Mouse (Mus musculus) hindbrain, embryonic 13.5 days (tissue): Measurements from ENCODE around the gene Bcl6b. TPM values are rescaled to one million over a fixed set of nuclear protein-coding genes. Genes with fewer than 3 reads are reported as not detected.

Experiments
- ATAC-seq: fragments of 200-750 bp; cut with Nextera tagmentation; 2 replicates; pipeline ENCODE4 v1.8.0; 2017; ENCODE audit warnings: moderate TSS enrichment; ENCODE audit not compliant: low FRiP score
- H3K27ac ChIP-seq: fragments of 300-500 bp; sonication (generic); 2 replicates; pipeline ENCODE4 v1.5.1; 2015; ENCODE audit warnings: inconsistent platforms, mild to moderate bottlenecking, moderate library complexity
- H3K27me3 ChIP-seq: fragments of 300-500 bp; sonication (generic); 2 replicates; pipeline ENCODE4 v1.6.1; 2015; ENCODE audit warnings: mild to moderate bottlenecking, inconsistent platforms
- H3K36me3 ChIP-seq: fragments of 300-500 bp; sonication (generic); 2 replicates; pipeline ENCODE4 v1.6.1; 2015; ENCODE audit warnings: mild to moderate bottlenecking, inconsistent platforms
- H3K4me1 ChIP-seq: fragments of 300-500 bp; sonication (generic); replicated peaks from 2 replicates; pipeline ENCODE4 v1.6.1; 2015; ENCODE audit warnings: inconsistent platforms
- H3K4me2 ChIP-seq: fragments of 300-500 bp; sonication (generic); 2 replicates; pipeline ENCODE4 v1.6.1; 2015; ENCODE audit warnings: inconsistent platforms, mild to moderate bottlenecking, moderate library complexity
- H3K4me3 ChIP-seq: fragments of 300-500 bp; sonication (generic); 2 replicates; pipeline ENCODE4 v1.5.1; 2015; ENCODE audit warnings: mild to moderate bottlenecking, inconsistent platforms
- H3K9ac ChIP-seq: fragments of 300-500 bp; sonication (generic); 2 replicates; pipeline ENCODE4 v1.6.1; 2015; ENCODE audit warnings: mild to moderate bottlenecking, inconsistent platforms
- H3K9me3 ChIP-seq: fragments of 300-500 bp; sonication (generic); 2 replicates; pipeline ENCODE4 v1.6.1; 2016; ENCODE audit warnings: inconsistent platforms
- WGBS: fragments of 180-500 bp; shearing (Covaris S2); methylation state at CpG from one replicate; pipeline ENCODE4 v1.1.7; 2015; 5-methylcytosine and 5-hydroxymethylcytosine counted together
- polyA plus RNA-seq: library from polyadenylated mRNA; unstranded; fragments of >200 nt; fragmentation: Nextera tagmentation; extraction: Ambion mirVana; gene quantifications from 2 replicates; pipeline ENCODE4 v1.2.1, GENCODE M21; 2015

Gene Bcl6b
- polyA plus RNA-seq, 1 experiment from 2014 or later, result 5.5 TPM

- no peak; the same call in 1 of the 2 replicates for ATAC-seq
- Histone ChIP-seq H3K36me3 (no peaks in the 10 kb centered on the region), H3K27me3 (peaks cover 80% of the 10 kb centered on the region), H3K9me3 (no peaks in the 10 kb centered on the region), H3K27ac (no peak overlapping the region), H3K4me2 (peak overlapping the region; percentile 51), H3K4me3 (peak overlapping the region; percentile 29), H3K9ac (peak overlapping the region; percentile 55; the same call in 1 of the 2 replicates), H3K4me1 (peaks cover 51% of the 10 kb centered on the region)
- under 1% methylated on average over 19 of the region's 19 CpGs for WGBS
Observed at GRCm38 (mm10) chr11:70228828-70229227, 770 bp downstream of the Bcl6b start.

- Histone ChIP-seq H3K4me2 (peak overlapping the region; percentile 51; the same call in 1 of the 2 replicates), H3K9me3 (no peaks in the 10 kb centered on the region), H3K27ac (no peak overlapping the region), H3K4me3 (no peak overlapping the region), H3K4me1 (peaks cover 45% of the 10 kb centered on the region), H3K36me3 (no peaks in the 10 kb centered on the region), H3K27me3 (peaks cover 85% of the 10 kb centered on the region), H3K9ac (0 out of 2 replicates have a peak overlapping the region, but pooled peaks have one; percentile 55)
- ATAC-seq, result no peak
- 89% methylated on average over 4 of the region's 4 CpGs for WGBS
Observed at GRCm38 (mm10) chr11:70227661-70228245, 1.8 kb downstream of the Bcl6b start.

GRCm38 (mm10) chr11:70227126-70227525 lies 2.5 kb downstream of the Bcl6b start:
- Histone ChIP-seq H3K4me3 (peak overlapping the region; percentile 26), H3K4me1 (peaks cover 43% of the 10 kb centered on the region), H3K27me3 (peaks cover 85% of the 10 kb centered on the region), H3K27ac (no peak overlapping the region), H3K9ac (peak overlapping the region; percentile 59; the same call in 1 of the 2 replicates), H3K36me3 (no peaks in the 10 kb centered on the region), H3K9me3 (no peaks in the 10 kb centered on the region), H3K4me2 (peak overlapping the region; percentile 51)
- 37% methylated on average over 5 of the region's 5 CpGs for WGBS
- ATAC-seq, result no peak

GRCm38 (mm10) chr11:70226602-70226890 lies 3.1 kb downstream of the Bcl6b start:
- peaks cover 48% of the 10 kb centered on the region for H3K4me1 ChIP-seq
- H3K9me3 ChIP-seq, result no peaks in the 10 kb centered on the region
- H3K27ac ChIP-seq, result no peak overlapping the region
- H3K4me3 ChIP-seq, result peak overlapping the region; percentile 26
- H3K9ac ChIP-seq, result peak overlapping the region; percentile 59
- no peaks in the 10 kb centered on the region for H3K36me3 ChIP-seq
- H3K27me3 ChIP-seq, result peaks cover 81% of the 10 kb centered on the region
- 10% methylated on average over 18 of the region's 18 CpGs for WGBS
- no peak for ATAC-seq
- peak overlapping the region; percentile 50 for H3K4me2 ChIP-seq

GRCm38 (mm10) chr11:70225798-70226601 lies 3.6 kb downstream of the Bcl6b start:
- Histone ChIP-seq H3K9ac (peak overlapping the region; percentile 59), H3K27me3 (peaks cover 76% of the 10 kb centered on the region), H3K4me3 (peak overlapping the region; percentile 26), H3K36me3 (no peaks in the 10 kb centered on the region), H3K9me3 (no peaks in the 10 kb centered on the region), H3K4me1 (peaks cover 50% of the 10 kb centered on the region), H3K4me2 (peak overlapping the region; percentile 50), H3K27ac (no peak overlapping the region)
- 20% methylated on average over 27 of the region's 27 CpGs for WGBS
- no peak; the same call in 1 of the 2 replicates for ATAC-seq

- WGBS, result 89% methylated on average over 9 of the region's 9 CpGs
- Histone ChIP-seq H3K36me3 (no peaks in the 10 kb centered on the region), H3K9ac (no peak overlapping the region), H3K9me3 (no peaks in the 10 kb centered on the region), H3K4me2 (no peak overlapping the region), H3K27ac (peak overlapping the region; percentile 40; the same call in 1 of the 2 replicates), H3K4me3 (no peak overlapping the region), H3K27me3 (peaks cover 53% of the 10 kb centered on the region), H3K4me1 (peaks cover 46% of the 10 kb centered on the region)
- no peak for ATAC-seq
Observed at GRCm38 (mm10) chr11:70223724-70224123, 5.9 kb downstream of the Bcl6b start.

GRCm38 (mm10) chr11:70221603-70222500 lies 7.7 kb downstream of the Bcl6b start:
- H3K27me3 ChIP-seq, result peaks cover 42% of the 10 kb centered on the region
- H3K4me2 ChIP-seq, result peak overlapping the region; percentile 92
- H3K36me3 ChIP-seq, result peaks cover 10% of the 10 kb centered on the region
- H3K27ac ChIP-seq, result peak overlapping the region; percentile 95
- WGBS, result 8% methylated on average over 14 of the region's 14 CpGs
- peak overlapping the region; percentile 64 for H3K4me3 ChIP-seq
- no peak for ATAC-seq
- H3K9me3 ChIP-seq, result no peaks in the 10 kb centered on the region
- H3K4me1 ChIP-seq, result peaks cover 48% of the 10 kb centered on the region
- H3K9ac ChIP-seq, result peak overlapping the region; percentile 89

GRCm38 (mm10) chr11:70220731-70221602 lies 8.6 kb downstream of the Bcl6b start, which contains the start of gene Slc16a13:
TSS of gene Slc16a13 (minus strand) at chr11:70221064.
- Histone ChIP-seq H3K4me3 (peak within 1 kb of the TSS; percentile 64), H3K9ac (peak within 1 kb of the TSS; percentile 89), H3K4me2 (peak within 1 kb of the TSS; percentile 92), H3K4me1 (peaks cover 40% of the 10 kb centered on the region), H3K9me3 (no peaks in the 10 kb centered on the region), H3K27ac (peak within 1 kb of the TSS; percentile 95), H3K36me3 (peaks cover 10% of the 10 kb centered on the region), H3K27me3 (peaks cover 42% of the 10 kb centered on the region)
- WGBS, result under 1% methylated on average over 28 of the region's 28 CpGs
- ATAC-seq, result peak; percentile 95

- ATAC-seq, result no peak
- Histone ChIP-seq H3K9ac (peak overlapping the region; percentile 89), H3K4me1 (peaks cover 39% of the 10 kb centered on the region), H3K27ac (peak overlapping the region; percentile 95), H3K9me3 (no peaks in the 10 kb centered on the region), H3K27me3 (peaks cover 42% of the 10 kb centered on the region), H3K4me2 (peak overlapping the region; percentile 92), H3K36me3 (peaks cover 10% of the 10 kb centered on the region), H3K4me3 (peak overlapping the region; percentile 64)
- under 1% methylated on average over 24 of the region's 24 CpGs for whole genome bisulfite sequencing
Observed at GRCm38 (mm10) chr11:70220323-70220722, 9.3 kb downstream of the Bcl6b start.

- peak overlapping the region; percentile 89 for H3K9ac ChIP-seq
- peak overlapping the region; percentile 64 for H3K4me3 ChIP-seq
- WGBS, result 58% methylated on average over 7 of the region's 7 CpGs
- H3K4me2 ChIP-seq, result peak overlapping the region; percentile 92
- ATAC-seq, result no peak
- H3K9me3 ChIP-seq, result no peaks in the 10 kb centered on the region
- peak overlapping the region; percentile 95 for H3K27ac ChIP-seq
- H3K27me3 ChIP-seq, result peaks cover 42% of the 10 kb centered on the region
- H3K36me3 ChIP-seq, result peaks cover 10% of the 10 kb centered on the region
- peaks cover 44% of the 10 kb centered on the region for H3K4me1 ChIP-seq
Observed at GRCm38 (mm10) chr11:70219873-70220272, 9.7 kb downstream of the Bcl6b start.
